27 mouse cellular contexts compared by ENCODE assay signal in genomic region chr14:62270698-62271396, GRCm38 (mm10). TPM values are rescaled to one million over a fixed set of nuclear protein-coding genes. Genes with fewer than 3 reads are reported as not detected.
A peak's percentile ranks its signal among the peaks of the same experiment; 100 is the strongest.
DNase-seq lines count a peak whose midpoint lies in the region; ATAC-seq and TF ChIP-seq lines count a peak whose summit lies in the region.
"Had no signal": no experiment of that assay in that cellular context is flagged by ENCODE, and none has a peak within 500 bp of the region (broad histone marks: within the 10 kb centered on the region; RNA-seq: fewer than 3 reads in every experiment).

No protein-coding gene starts in this region.

- peak overlapping the region; percentile 74 for H3K27ac ChIP-seq in embryonic facial prominence, embryonic 13.5 days
- H3K27ac ChIP-seq in embryonic facial prominence, embryonic 10.5 days (replicated peaks) = no peak overlapping the region
- peak overlapping the region; percentile 26; the same call in 1 of the 2 replicates for H3K27ac ChIP-seq in heart, embryonic 15.5 days
- H3K27ac ChIP-seq in heart, embryonic 11.5 days (ENCODE audit: low read depth, low read length) = no peak overlapping the region
- H3K27ac ChIP-seq in embryonic facial prominence, embryonic 14.5 days (replicated peaks; ENCODE audit: low read depth, low read length) = peak overlapping the region; percentile 81
- H3K27ac ChIP-seq in limb, embryonic 14.5 days (replicated peaks; ENCODE audit: low read depth, low read length) = peak overlapping the region; percentile 67
- H3K27ac ChIP-seq: embryonic facial prominence, embryonic 12.5 days; forebrain, embryonic 13.5 days; forebrain, embryonic 15.5 days had no signal

- H3K4me1 ChIP-seq in embryonic facial prominence, embryonic 13.5 days = peaks cover 13% of the 10 kb centered on the region
- no peaks in the 10 kb centered on the region for H3K4me1 ChIP-seq in embryonic facial prominence, embryonic 10.5 days
- H3K4me1 ChIP-seq in heart, embryonic 15.5 days (replicated peaks) = no peaks in the 10 kb centered on the region
- no peaks in the 10 kb centered on the region for H3K4me1 ChIP-seq in heart, embryonic 11.5 days (ENCODE audit: control insufficient read depth, insufficient read depth, low read length)
- no peaks in the 10 kb centered on the region for H3K4me1 ChIP-seq in embryonic facial prominence, embryonic 14.5 days (ENCODE audit: control insufficient read depth, insufficient read depth, low read length)
- peaks cover 6% of the 10 kb centered on the region; the same call in 1 of the 2 replicates for H3K4me1 ChIP-seq in limb, embryonic 14.5 days (ENCODE audit: control insufficient read depth, insufficient read depth, low read length)
- H3K4me1 ChIP-seq: embryonic facial prominence, embryonic 12.5 days; forebrain, embryonic 13.5 days; forebrain, embryonic 15.5 days had no signal

- 65% methylated on average over 12 of the region's 12 CpGs for WGBS in embryonic facial prominence, embryonic 13.5 days
- 88% methylated on average over 12 of the region's 12 CpGs for WGBS in embryonic facial prominence, embryonic 10.5 days
- WGBS in heart, embryonic 15.5 days = 74% methylated on average over 12 of the region's 12 CpGs
- 84% methylated on average over 12 of the region's 12 CpGs for WGBS in heart, embryonic 11.5 days (ENCODE audit: insufficient replicate concordance)
- WGBS in embryonic facial prominence, embryonic 14.5 days = 58% methylated on average over 12 of the region's 12 CpGs
- WGBS in limb, embryonic 14.5 days = 64% methylated on average over 12 of the region's 12 CpGs

- ATAC-seq in embryonic facial prominence, embryonic 13.5 days (ENCODE audit: insufficient number of reproducible peaks, insufficient read depth, low FRiP score, low TSS enrichment, low read depth) = no peak
- ATAC-seq in heart, embryonic 15.5 days (replicated peaks; ENCODE audit: insufficient number of reproducible peaks, insufficient read depth, low FRiP score, low read depth) = no peak
- no peak for ATAC-seq in heart, embryonic 11.5 days (replicated peaks; ENCODE audit: insufficient number of reproducible peaks, low FRiP score, low TSS enrichment)
- ATAC-seq in embryonic facial prominence, embryonic 14.5 days (ENCODE audit: low read depth) = peak; percentile 90
- ATAC-seq in limb, embryonic 14.5 days (ENCODE audit: low FRiP score, low read depth) = peak; percentile 34; the same call in 1 of the 2 replicates
- no peak for ATAC-seq in megakaryocyte-erythroid progenitor cell, adult 5-6 weeks (replicated peaks; ENCODE audit: low FRiP score, low TSS enrichment, poor library complexity, severe bottlenecking)
- ATAC-seq: CD4-positive, CD25-positive, alpha-beta regulatory T cell, adult 4 months; forebrain, embryonic 13.5 days; forebrain, embryonic 15.5 days; forebrain, postnatal 0 days had no signal

- DNase-seq in embryonic facial prominence, embryonic 10.5 days (ENCODE audit: low spot score) = no peak
- DNase-seq in embryonic facial prominence, embryonic 14.5 days (ENCODE audit: low spot score) = peak; percentile 89
- DNase-seq in limb, embryonic 14.5 days (ENCODE audit: low spot score) = peak; percentile 56
- no peak for DNase-seq in Muller cell, postnatal 12 days (ENCODE audit: inconsistent ontology term)
- DNase-seq: adrenal gland, adult 2 months; adrenal gland, postnatal 10 days; adrenal gland, postnatal 25 days; B cell, adult 2 months; cerebellum, adult 11 months; cerebellum, adult 18-20 months; cerebellum, adult 8-10 months; cerebellum, adult 9-11 months; cerebellum, postnatal 14 days; cerebellum, postnatal 36 days; embryo, embryonic 11 days; forebrain, postnatal 0 days had no signal

- no peak overlapping the region for H3K9ac ChIP-seq in embryonic facial prominence, embryonic 13.5 days
- H3K9ac ChIP-seq in heart, embryonic 15.5 days = no peak overlapping the region
- H3K9ac ChIP-seq in heart, embryonic 11.5 days (ENCODE audit: low read depth, low read length) = no peak overlapping the region
- no peak overlapping the region for H3K9ac ChIP-seq in embryonic facial prominence, embryonic 14.5 days (ENCODE audit: low read depth, low read length)
- H3K9ac ChIP-seq in limb, embryonic 14.5 days (ENCODE audit: low read depth, low read length, severe bottlenecking) = no peak overlapping the region
- H3K9ac ChIP-seq: embryonic facial prominence, embryonic 12.5 days; forebrain, embryonic 13.5 days; forebrain, embryonic 15.5 days; forebrain, postnatal 0 days had no signal

- no peak for TF ChIP-seq POLR2A in limb, embryonic 14.5 days (IDR thresholded peaks at IDR 0.05; ENCODE audit: borderline replicate concordance, extremely low read depth, insufficient read depth, insufficient read length)

- H3K36me3 ChIP-seq in embryonic facial prominence, embryonic 13.5 days = no peaks in the 10 kb centered on the region
- H3K36me3 ChIP-seq in embryonic facial prominence, embryonic 10.5 days (replicated peaks) = no peaks in the 10 kb centered on the region
- H3K36me3 ChIP-seq in heart, embryonic 15.5 days = no peaks in the 10 kb centered on the region
- H3K36me3 ChIP-seq in heart, embryonic 11.5 days (ENCODE audit: control insufficient read depth, insufficient read depth, low read length) = no peaks in the 10 kb centered on the region
- H3K36me3 ChIP-seq in embryonic facial prominence, embryonic 14.5 days (ENCODE audit: control insufficient read depth, insufficient read depth, low read length) = no peaks in the 10 kb centered on the region
- H3K36me3 ChIP-seq in limb, embryonic 14.5 days (ENCODE audit: control insufficient read depth, insufficient read depth, low read length) = no peaks in the 10 kb centered on the region
- H3K36me3 ChIP-seq: embryonic facial prominence, embryonic 12.5 days; G1E had no signal

- no peaks in the 10 kb centered on the region for H3K27me3 ChIP-seq in embryonic facial prominence, embryonic 13.5 days
- H3K27me3 ChIP-seq in embryonic facial prominence, embryonic 10.5 days (replicated peaks; ENCODE audit: low read depth, poor library complexity, severe bottlenecking) = no peaks in the 10 kb centered on the region
- no peaks in the 10 kb centered on the region for H3K27me3 ChIP-seq in heart, embryonic 15.5 days
- no peaks in the 10 kb centered on the region for H3K27me3 ChIP-seq in heart, embryonic 11.5 days (ENCODE audit: control insufficient read depth, insufficient read depth, low read length)
- no peaks in the 10 kb centered on the region for H3K27me3 ChIP-seq in embryonic facial prominence, embryonic 14.5 days (replicated peaks; ENCODE audit: control insufficient read depth, insufficient read depth, low read length)
- no peaks in the 10 kb centered on the region for H3K27me3 ChIP-seq in limb, embryonic 14.5 days (ENCODE audit: control insufficient read depth, insufficient read depth, low read length)
- H3K27me3 ChIP-seq: CH12.LX; embryonic facial prominence, embryonic 12.5 days; forebrain, embryonic 13.5 days; forebrain, embryonic 15.5 days had no signal

- H3K9me3 ChIP-seq in embryonic facial prominence, embryonic 13.5 days = no peaks in the 10 kb centered on the region
- no peaks in the 10 kb centered on the region for H3K9me3 ChIP-seq in embryonic facial prominence, embryonic 10.5 days
- H3K9me3 ChIP-seq in heart, embryonic 15.5 days (replicated peaks) = no peaks in the 10 kb centered on the region
- H3K9me3 ChIP-seq in heart, embryonic 11.5 days (replicated peaks; ENCODE audit: control insufficient read depth, low read length) = no peaks in the 10 kb centered on the region
- no peaks in the 10 kb centered on the region for H3K9me3 ChIP-seq in embryonic facial prominence, embryonic 14.5 days (ENCODE audit: control insufficient read depth, low read length)
- H3K9me3 ChIP-seq in limb, embryonic 14.5 days (ENCODE audit: control insufficient read depth, low read length) = no peaks in the 10 kb centered on the region
- H3K9me3 ChIP-seq: embryonic facial prominence, embryonic 12.5 days; forebrain, embryonic 13.5 days; forebrain, embryonic 15.5 days; G1E had no signal

- H3K4me3 ChIP-seq in embryonic facial prominence, embryonic 13.5 days = no peak overlapping the region
- H3K4me3 ChIP-seq in embryonic facial prominence, embryonic 10.5 days = no peak overlapping the region
- no peak overlapping the region for H3K4me3 ChIP-seq in heart, embryonic 15.5 days
- no peak overlapping the region for H3K4me3 ChIP-seq in heart, embryonic 11.5 days (ENCODE audit: low read depth, low read length)
- H3K4me3 ChIP-seq in embryonic facial prominence, embryonic 14.5 days (ENCODE audit: low read depth, low read length) = no peak overlapping the region
- no peak overlapping the region for H3K4me3 ChIP-seq in limb, embryonic 14.5 days (replicated peaks; ENCODE audit: low read length)
- H3K4me3 ChIP-seq: embryonic facial prominence, embryonic 12.5 days; erythroblast, embryonic 14.5 days; forebrain, embryonic 13.5 days; forebrain, embryonic 15.5 days had no signal

- no peak overlapping the region for H3K4me2 ChIP-seq in embryonic facial prominence, embryonic 13.5 days
- no peak overlapping the region for H3K4me2 ChIP-seq in heart, embryonic 15.5 days
- H3K4me2 ChIP-seq in heart, embryonic 11.5 days = no peak overlapping the region
- no peak overlapping the region for H3K4me2 ChIP-seq in embryonic facial prominence, embryonic 14.5 days (ENCODE audit: low read depth, low read length)
- no peak overlapping the region for H3K4me2 ChIP-seq in limb, embryonic 14.5 days (replicated peaks; ENCODE audit: low read depth, low read length, severe bottlenecking)
- H3K4me2 ChIP-seq: embryonic facial prominence, embryonic 12.5 days; forebrain, embryonic 13.5 days; forebrain, embryonic 15.5 days had no signal

RNA-seq across cellular contexts. Expression of gene Rnaseh2b, which starts 21.5 kb away (rescaled TPM):
- polyA plus RNA-seq in embryonic facial prominence, embryonic 13.5 days (2015; fragmentation: Nextera tagmentation; extraction: Ambion mirVana) = 48.2 and 60.0 TPM in 2 replicates
- polyA plus RNA-seq in embryonic facial prominence, embryonic 10.5 days (2016; fragmentation: Nextera tagmentation; extraction: Ambion mirVana) = 54.5 and 62.4 TPM in 2 replicates
- polyA plus RNA-seq in heart, embryonic 15.5 days (2015; fragmentation: Nextera tagmentation; extraction: Ambion mirVana) = 49.5 and 62.2 TPM in 2 replicates
- polyA plus RNA-seq in heart, embryonic 11.5 days (2014; fragmentation: Nextera tagmentation; extraction: Ambion mirVana) = 64.2 and 67.8 TPM in 2 replicates
- 53.8 and 62.9 TPM in 2 replicates for polyA plus RNA-seq in embryonic facial prominence, embryonic 14.5 days (2014; fragmentation: Nextera tagmentation; extraction: Ambion mirVana)
- polyA plus RNA-seq in limb, embryonic 14.5 days (2012; rRNA removed) = 17.4 and 29.6 TPM in 2 replicates
- polyA plus RNA-seq in limb, embryonic 14.5 days (2014; fragmentation: Nextera tagmentation; extraction: Ambion mirVana) = 58.8 and 64.3 TPM in 2 replicates
- total RNA-seq in megakaryocyte-erythroid progenitor cell, adult 5-6 weeks (2014; fragmentation: Nextera tagmentation) = 73.1 and 97.2 TPM in 2 replicates
- 74.5 and 81.1 TPM in 2 replicates for total RNA-seq in megakaryocyte-erythroid progenitor cell, adult 5-6 weeks (2017)

RNA-seq across cellular contexts. Expression of gene Dleu7, which starts 22.0 kb away (rescaled TPM):
- polyA plus RNA-seq in embryonic facial prominence, embryonic 13.5 days (2015; fragmentation: Nextera tagmentation; extraction: Ambion mirVana) = 1.2 and 1.5 TPM in 2 replicates
- 3.0 and 3.9 TPM in 2 replicates for polyA plus RNA-seq in embryonic facial prominence, embryonic 10.5 days (2016; fragmentation: Nextera tagmentation; extraction: Ambion mirVana)
- polyA plus RNA-seq in heart, embryonic 15.5 days (2015; fragmentation: Nextera tagmentation; extraction: Ambion mirVana) = 0.59 and 1.4 TPM in 2 replicates
- 0.82 and 1.2 TPM in 2 replicates for polyA plus RNA-seq in heart, embryonic 11.5 days (2014; fragmentation: Nextera tagmentation; extraction: Ambion mirVana)
- 1.8 and 2.2 TPM in 2 replicates for polyA plus RNA-seq in embryonic facial prominence, embryonic 14.5 days (2014; fragmentation: Nextera tagmentation; extraction: Ambion mirVana)
- polyA plus RNA-seq in limb, embryonic 14.5 days (2012; rRNA removed) = 1.5 and 2.7 TPM in 2 replicates
- 1.6 and 2.4 TPM in 2 replicates for polyA plus RNA-seq in limb, embryonic 14.5 days (2014; fragmentation: Nextera tagmentation; extraction: Ambion mirVana)
- not detected in 2 replicates for total RNA-seq in megakaryocyte-erythroid progenitor cell, adult 5-6 weeks (2014; fragmentation: Nextera tagmentation)
- 1.0 TPM in 1 of 2 replicates, not detected in the other for total RNA-seq in megakaryocyte-erythroid progenitor cell, adult 5-6 weeks (2017)
- total RNA-seq: adrenal gland, postnatal 25 days; CH12.LX; G1E had no signal
- polyA plus RNA-seq: adrenal gland, adult 2 months; CD4-positive, CD25-positive, alpha-beta regulatory T cell, adult 4 months; erythroblast, embryonic 14.5 days; G1E had no signal

Comparison
In these comparisons a context has a peak if more than half of its experiments do, and no peak if none do; other contexts are left out.
1. ATAC-seq: peak in embryonic facial prominence, embryonic 14.5 days (single experiment) and limb, embryonic 14.5 days (single experiment); none in embryonic facial prominence, embryonic 13.5 days (single experiment), heart, embryonic 15.5 days (single experiment), heart, embryonic 11.5 days (single experiment) and megakaryocyte-erythroid progenitor cell, adult 5-6 weeks (single experiment).
2. H3K27ac ChIP-seq: peak in embryonic facial prominence, embryonic 13.5 days (single experiment), heart, embryonic 15.5 days (single experiment), embryonic facial prominence, embryonic 14.5 days (single experiment) and limb, embryonic 14.5 days (single experiment); none in embryonic facial prominence, embryonic 10.5 days (single experiment) and heart, embryonic 11.5 days (single experiment).
3. DNase-seq: peak in embryonic facial prominence, embryonic 14.5 days (single experiment) and limb, embryonic 14.5 days (single experiment); none in embryonic facial prominence, embryonic 10.5 days (single experiment) and Muller cell, postnatal 12 days (single experiment).